Mouse (Mus musculus): Measurements from ENCODE around the gene Manf. TPM values are rescaled to one million over a fixed set of nuclear protein-coding genes. Genes with fewer than 3 reads are reported as not detected.

The Manf gene
- polyA plus RNA-seq, 1 experiment from 2014 or later, result 171 TPM

DNA sequence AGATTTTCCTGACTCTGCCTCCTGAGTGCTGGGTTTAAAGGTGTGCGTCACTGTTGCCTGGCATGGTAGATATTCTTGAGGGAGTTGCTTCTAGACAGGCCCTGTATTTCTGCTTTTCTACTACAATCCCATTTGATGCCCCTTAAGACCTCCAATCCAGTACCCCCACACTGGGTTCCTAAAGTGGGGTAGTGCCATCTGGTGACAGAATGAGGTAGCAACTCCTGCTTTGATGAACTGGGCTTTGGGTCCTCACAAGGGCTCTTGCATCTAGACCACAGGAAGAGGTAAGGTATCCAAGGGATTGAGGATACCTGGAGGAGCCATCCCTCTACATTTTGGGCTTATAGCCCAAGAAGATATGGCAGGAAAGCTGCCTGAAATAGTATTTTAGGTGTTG, 72.6 kb downstream of the Manf start:
- peak; percentile 41 for DNase-seq (ENCODE audit: low spot score)
- H3K9ac ChIP-seq, result no peak overlapping the region
- no peak for ATAC-seq (ENCODE audit: low FRiP score)
- no peaks in the 10 kb centered on the region for H3K9me3 ChIP-seq (ENCODE audit: control insufficient read depth, low read length)
- H3K27me3 ChIP-seq (ENCODE audit: control insufficient read depth, insufficient read depth, low read length), result no peaks in the 10 kb centered on the region
- 95% methylated on average over 1 of the region's 1 CpGs for WGBS
- H3K4me3 ChIP-seq (replicated peaks; ENCODE audit: low read length), result no peak overlapping the region
- no peak overlapping the region for H3K27ac ChIP-seq
- peaks cover 7% of the 10 kb centered on the region; the same call in 1 of the 2 replicates for H3K4me1 ChIP-seq (replicated peaks; ENCODE audit: control insufficient read depth, insufficient read depth, low read length)
- H3K36me3 ChIP-seq (replicated peaks; ENCODE audit: control insufficient read depth, insufficient read depth), result no peaks in the 10 kb centered on the region
- no peak overlapping the region for H3K4me2 ChIP-seq (replicated peaks)

DNA sequence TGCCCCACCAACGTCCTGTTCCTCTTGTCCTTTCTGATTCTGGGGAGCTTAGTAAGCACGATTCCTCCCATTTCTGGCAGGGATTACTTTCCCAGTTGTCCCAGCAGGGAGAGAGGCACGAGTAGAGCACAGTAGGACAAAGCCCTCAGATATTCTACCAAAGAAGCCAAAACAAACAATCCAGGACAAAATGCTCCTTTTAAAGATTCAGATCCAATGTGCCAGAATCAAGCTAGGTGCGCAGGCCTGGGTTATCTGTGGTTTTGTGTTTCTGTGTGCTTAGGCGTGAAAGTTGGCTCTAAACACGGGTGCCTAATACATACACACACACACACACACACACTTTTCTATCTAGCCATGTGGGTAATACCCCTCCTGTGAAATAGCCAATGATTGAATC, 73.6 kb downstream of the Manf start:
- Histone ChIP-seq H3K9me3 (ENCODE audit: control insufficient read depth, low read length) (no peaks in the 10 kb centered on the region), H3K36me3 (replicated peaks; ENCODE audit: control insufficient read depth, insufficient read depth) (no peaks in the 10 kb centered on the region), H3K27ac (no peak overlapping the region), H3K4me3 (replicated peaks; ENCODE audit: low read length) (no peak overlapping the region), H3K4me2 (replicated peaks) (no peak overlapping the region), H3K9ac (no peak overlapping the region), H3K4me1 (replicated peaks; ENCODE audit: control insufficient read depth, insufficient read depth, low read length) (peaks cover 6% of the 10 kb centered on the region; the same call in 1 of the 2 replicates), H3K27me3 (ENCODE audit: control insufficient read depth, insufficient read depth, low read length) (no peaks in the 10 kb centered on the region)
- 77% methylated on average over 6 of the region's 6 CpGs for WGBS
- DNase-seq (ENCODE audit: low spot score) (no peak), ATAC-seq (ENCODE audit: low FRiP score) (no peak)

DNA sequence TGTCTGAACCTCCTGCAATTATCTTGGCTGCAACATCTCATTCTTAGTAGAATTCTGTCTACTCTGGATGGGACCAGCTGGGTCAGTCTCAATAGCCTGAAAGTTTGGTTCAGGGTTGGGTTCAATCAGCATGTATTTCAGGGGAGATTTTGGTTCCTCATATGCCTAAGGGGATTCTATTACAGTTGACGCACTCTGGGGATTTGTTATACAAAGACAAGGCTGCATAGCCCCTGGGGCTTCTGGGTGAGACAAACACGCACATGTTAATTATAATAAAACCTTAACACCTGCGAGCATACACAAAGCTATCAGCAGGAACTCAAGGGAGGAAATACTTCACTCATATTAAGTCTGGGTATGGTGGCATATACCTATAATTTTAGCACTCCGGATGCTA, 85.3 kb downstream of the Manf start:
- ATAC-seq (ENCODE audit: low FRiP score) (no peak), DNase-seq (ENCODE audit: low spot score) (no peak)
- H3K9me3 ChIP-seq (ENCODE audit: control insufficient read depth, low read length), result 0 out of 2 replicates have a peak, but pooled peaks cover 15% of the 10 kb centered on the region
- H3K4me3 ChIP-seq (replicated peaks; ENCODE audit: low read length), result no peak overlapping the region
- H3K27ac ChIP-seq, result no peak overlapping the region
- no peaks in the 10 kb centered on the region for H3K27me3 ChIP-seq (ENCODE audit: control insufficient read depth, insufficient read depth, low read length)
- H3K4me1 ChIP-seq (replicated peaks; ENCODE audit: control insufficient read depth, insufficient read depth, low read length), result no peaks in the 10 kb centered on the region
- no peak overlapping the region for H3K9ac ChIP-seq
- no peak overlapping the region for H3K4me2 ChIP-seq (replicated peaks)
- WGBS, result 77% methylated on average over 4 of the region's 4 CpGs
- H3K36me3 ChIP-seq (replicated peaks; ENCODE audit: control insufficient read depth, insufficient read depth), result no peaks in the 10 kb centered on the region

DNA sequence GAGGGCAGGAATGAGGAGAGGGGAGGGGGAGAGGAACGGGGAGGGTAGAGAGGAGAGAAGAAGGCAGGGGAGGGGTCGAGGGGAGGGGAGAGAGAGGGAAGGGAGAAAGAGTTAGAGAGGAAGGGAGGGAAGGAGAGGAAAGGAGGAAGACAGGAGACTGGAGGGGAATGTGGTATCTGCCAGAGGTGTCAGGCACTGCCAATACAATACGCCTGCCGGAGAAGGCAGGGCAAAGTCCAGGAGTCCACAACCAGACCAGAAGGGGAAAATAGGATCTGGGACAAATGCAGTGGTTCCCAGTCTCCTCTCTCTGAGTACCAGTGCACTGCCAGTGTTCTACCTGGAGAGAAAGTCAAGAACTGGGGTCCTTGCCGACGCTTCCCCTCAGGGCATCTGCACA, 100.9 kb downstream of the Manf start:
- no peak overlapping the region for H3K4me2 ChIP-seq (replicated peaks)
- no peaks in the 10 kb centered on the region for H3K9me3 ChIP-seq (ENCODE audit: control insufficient read depth, low read length)
- no peak overlapping the region for H3K9ac ChIP-seq
- ATAC-seq (ENCODE audit: low FRiP score) (no peak), DNase-seq (ENCODE audit: low spot score) (no peak)
- H3K4me3 ChIP-seq (replicated peaks; ENCODE audit: low read length), result no peak overlapping the region
- WGBS, result 70% methylated on average over 6 of the region's 6 CpGs
- H3K27ac ChIP-seq, result no peak overlapping the region
- H3K4me1 ChIP-seq (replicated peaks; ENCODE audit: control insufficient read depth, insufficient read depth, low read length), result peaks cover 18% of the 10 kb centered on the region
- H3K36me3 ChIP-seq (replicated peaks; ENCODE audit: control insufficient read depth, insufficient read depth), result no peaks in the 10 kb centered on the region
- no peaks in the 10 kb centered on the region for H3K27me3 ChIP-seq (ENCODE audit: control insufficient read depth, insufficient read depth, low read length)

DNA sequence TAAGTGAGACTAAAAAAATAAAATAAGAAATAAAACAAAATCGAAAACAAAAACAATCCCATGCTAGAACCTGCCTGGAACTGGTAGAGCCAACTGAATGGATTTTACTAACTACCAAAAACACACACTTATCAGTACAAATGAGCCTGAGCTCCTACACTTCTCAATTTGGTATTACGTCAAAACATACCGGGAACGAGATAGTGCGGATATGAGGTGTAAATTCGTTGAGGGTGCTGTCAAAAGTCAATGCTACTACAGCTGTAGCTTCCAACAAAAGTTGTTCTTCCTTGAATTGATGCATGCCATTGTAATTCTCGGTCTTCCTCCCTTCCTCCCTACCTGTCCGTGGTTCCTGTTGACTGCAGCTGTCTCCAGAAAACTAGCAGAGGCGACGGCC, 102.4 kb downstream of the Manf start:
- H3K9me3 ChIP-seq (ENCODE audit: control insufficient read depth, low read length), result no peaks in the 10 kb centered on the region
- no peaks in the 10 kb centered on the region for H3K27me3 ChIP-seq (ENCODE audit: control insufficient read depth, insufficient read depth, low read length)
- WGBS, result 18% methylated on average over 10 of the region's 10 CpGs
- peaks cover 18% of the 10 kb centered on the region for H3K4me1 ChIP-seq (replicated peaks; ENCODE audit: control insufficient read depth, insufficient read depth, low read length)
- H3K9ac ChIP-seq, result peak overlapping the region; percentile 97
- H3K36me3 ChIP-seq (replicated peaks; ENCODE audit: control insufficient read depth, insufficient read depth), result no peaks in the 10 kb centered on the region
- no peak for ATAC-seq (ENCODE audit: low FRiP score)
- H3K4me3 ChIP-seq (replicated peaks; ENCODE audit: low read length), result peak overlapping the region; percentile 96
- no peak for DNase-seq (ENCODE audit: low spot score)
- peak overlapping the region; percentile 89 for H3K4me2 ChIP-seq (replicated peaks)
- H3K27ac ChIP-seq, result peak overlapping the region; percentile 82; the same call in 1 of the 2 replicates

DNA sequence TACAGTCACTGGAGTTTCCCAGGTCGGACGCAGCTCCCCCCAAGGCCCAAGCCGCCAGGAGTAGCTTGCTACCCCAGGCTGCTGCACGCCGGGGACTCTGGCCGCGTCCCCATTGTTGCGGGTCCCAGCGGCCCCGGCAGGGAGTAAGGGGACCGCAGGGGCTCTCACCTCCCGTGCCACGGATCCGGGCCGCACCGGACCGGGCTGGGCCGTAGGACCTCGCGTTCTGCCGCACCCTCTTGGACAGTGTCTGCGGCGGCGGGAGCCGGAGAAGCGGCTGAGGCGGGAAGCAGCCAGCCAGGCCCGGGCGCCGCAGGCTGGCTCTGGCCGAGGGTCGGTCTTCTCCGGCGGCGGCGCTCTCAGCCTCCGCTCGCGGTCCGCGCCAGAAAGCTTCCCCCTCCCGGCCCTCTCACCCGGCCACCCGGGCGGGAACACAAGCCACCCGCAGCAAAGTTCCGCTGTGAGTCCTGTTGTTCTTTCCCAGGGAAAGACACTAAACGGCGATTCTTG, 102.9 kb downstream of the Manf start, which contains the start of gene Rad54l2:
TSS of gene Rad54l2 (minus strand) at position 383 of the 510 bp plus-strand sequence.
- H3K27me3 ChIP-seq (ENCODE audit: control insufficient read depth, insufficient read depth, low read length), result no peaks in the 10 kb centered on the region
- H3K4me3 ChIP-seq (replicated peaks; ENCODE audit: low read length), result peak within 1 kb of the TSS; percentile 96
- H3K4me2 ChIP-seq (replicated peaks), result peak within 1 kb of the TSS; percentile 89
- peak; percentile 89 for DNase-seq (ENCODE audit: low spot score)
- no peaks in the 10 kb centered on the region for H3K36me3 ChIP-seq (replicated peaks; ENCODE audit: control insufficient read depth, insufficient read depth)
- peak within 1 kb of the TSS; percentile 82 for H3K27ac ChIP-seq
- no peaks in the 10 kb centered on the region for H3K9me3 ChIP-seq (ENCODE audit: control insufficient read depth, low read length)
- H3K4me1 ChIP-seq (replicated peaks; ENCODE audit: control insufficient read depth, insufficient read depth, low read length), result peaks cover 18% of the 10 kb centered on the region
- WGBS, result under 1% methylated on average over 42 of the region's 49 CpGs
- ATAC-seq (ENCODE audit: low FRiP score), result peak; percentile 88
- peak within 1 kb of the TSS; percentile 97 for H3K9ac ChIP-seq

Other genes with a start within 250 kb of the Manf start
- gene Grm2, start 235.9 kb downstream of the Manf start, polyA plus RNA-seq (2014; fragmentation: Nextera tagmentation; extraction: Ambion mirVana), result 8.3 and 9.0 TPM in 2 replicates
- gene Tex264, start 206.1 kb downstream of the Manf start, polyA plus RNA-seq (2014; fragmentation: Nextera tagmentation; extraction: Ambion mirVana), result 65.7 and 77.9 TPM in 2 replicates
- gene Rad54l2, start 102.8 kb downstream of the Manf start, polyA plus RNA-seq (2014; fragmentation: Nextera tagmentation; extraction: Ambion mirVana), result 4.3 and 4.7 TPM in 2 replicates
- gene Dcaf1, start 70.1 kb downstream of the Manf start, polyA plus RNA-seq (2014; fragmentation: Nextera tagmentation; extraction: Ambion mirVana), result 18.1 and 18.8 TPM in 2 replicates
- gene Rbm15b, start 4.6 kb downstream of the Manf start, polyA plus RNA-seq (2014; fragmentation: Nextera tagmentation; extraction: Ambion mirVana), result 27.4 and 27.5 TPM in 2 replicates

Measured in hindbrain, embryonic 14.5 days (tissue).